Mouse (Mus musculus) bone marrow macrophage, adult 2 months (primary cell): ENCODE measurements around the gene Itgb7.

ENCODE experiments used
- CTCF ChIP-seq: IDR thresholded peaks from 2 replicates; pipeline ENCODE4 v1.5.1; 2012; ENCODE audit warnings: low read depth, mild to moderate bottlenecking, low read length, moderate library complexity
- POLR2A ChIP-seq: IDR thresholded peaks from 2 replicates; pipeline ENCODE4 v1.6.1; 2012; ENCODE audit warnings: mild to moderate bottlenecking, low read depth, low read length, borderline replicate concordance

- TF ChIP-seq POLR2A (no peak), CTCF (no peak)
Observed at GRCm38 (mm10) chr15:102279783-102280520, 48.2 kb upstream of the Itgb7 start.
